Mouse (Mus musculus) limb, embryonic 10.5 days (tissue): ENCODE results near the gene Ezr. TPM values are rescaled to one million over a fixed set of nuclear protein-coding genes. Genes with fewer than 3 reads are reported as not detected.
"Not testable (repeated sequence)": the region's sequence is repeated elsewhere in the genome, so short reads cannot be mapped to it uniquely, and the experiment has no call there.

Experiments used
- DNase-seq: peaks from one replicate; pipeline ENCODE4 v3.0.0-alpha.2; 2017; ENCODE audit warnings: low spot score
- H3K27ac ChIP-seq: fragments of 300-500 bp; sonication (generic); 2 replicates; pipeline ENCODE4 v1.5.1; 2016; ENCODE audit warnings: mild to moderate bottlenecking
- H3K27me3 ChIP-seq: fragments of 300-500 bp; sonication (generic); 2 replicates; pipeline ENCODE4 v1.6.1; 2016; ENCODE audit warnings: low read depth, mild to moderate bottlenecking; ENCODE audit not compliant: poor library complexity, severe bottlenecking
- H3K36me3 ChIP-seq: fragments of 300-500 bp; sonication (generic); 2 replicates; pipeline ENCODE4 v1.6.1; 2016; ENCODE audit warnings: mild to moderate bottlenecking, moderate library complexity
- H3K4me1 ChIP-seq: fragments of 300-500 bp; sonication (generic); 2 replicates; pipeline ENCODE4 v1.6.1; 2016
- H3K4me3 ChIP-seq: fragments of 300-500 bp; sonication (generic); 2 replicates; pipeline ENCODE4 v1.5.1; 2016; ENCODE audit warnings: mild to moderate bottlenecking, moderate library complexity
- H3K9me3 ChIP-seq: fragments of 300-500 bp; sonication (generic); replicated peaks from 2 replicates; pipeline ENCODE4 v1.6.1; 2016; ENCODE audit warnings: mild to moderate bottlenecking
- WGBS: fragments of 180-500 bp; shearing (Covaris S2); methylation state at CpG from one replicate; pipeline ENCODE4 v1.1.7; 2016; 5-methylcytosine and 5-hydroxymethylcytosine counted together
- polyA plus RNA-seq: library from polyadenylated mRNA; unstranded; fragments of >200 nt; fragmentation: Nextera tagmentation; extraction: Ambion mirVana; gene quantifications from 2 replicates; pipeline ENCODE4 v1.2.1, GENCODE M21; 2016

The Ezr gene
- polyA plus RNA-seq, 1 experiment from 2014 or later: 26.2 TPM

DNA sequence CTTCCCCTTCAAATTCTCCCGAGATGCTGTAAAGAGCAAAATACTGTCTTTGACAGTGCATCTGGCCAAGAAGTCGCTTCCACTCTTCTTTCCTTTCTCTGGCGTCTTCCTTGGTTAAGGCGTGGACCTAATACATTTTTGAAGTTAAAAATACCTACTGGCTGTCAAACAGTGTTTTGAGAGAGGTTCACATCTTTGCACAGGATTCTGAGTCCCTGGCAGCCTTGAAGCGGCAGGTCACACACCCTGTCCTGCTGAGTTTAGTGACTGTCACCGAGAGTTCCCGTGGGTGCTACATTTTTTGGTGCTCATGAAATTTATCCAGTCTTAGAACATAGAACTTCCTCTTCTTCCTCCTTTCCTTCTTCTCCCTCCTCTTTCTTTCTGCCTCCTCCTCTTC lies 82.5 kb downstream of the Ezr start:
- not testable (repeated sequence) for H3K9me3 ChIP-seq, H3K4me3 ChIP-seq, H3K27ac ChIP-seq, DNase-seq, H3K4me1 ChIP-seq, H3K27me3 ChIP-seq, H3K36me3 ChIP-seq
- WGBS: 76% methylated on average over 4 of the region's 7 CpGs

DNA sequence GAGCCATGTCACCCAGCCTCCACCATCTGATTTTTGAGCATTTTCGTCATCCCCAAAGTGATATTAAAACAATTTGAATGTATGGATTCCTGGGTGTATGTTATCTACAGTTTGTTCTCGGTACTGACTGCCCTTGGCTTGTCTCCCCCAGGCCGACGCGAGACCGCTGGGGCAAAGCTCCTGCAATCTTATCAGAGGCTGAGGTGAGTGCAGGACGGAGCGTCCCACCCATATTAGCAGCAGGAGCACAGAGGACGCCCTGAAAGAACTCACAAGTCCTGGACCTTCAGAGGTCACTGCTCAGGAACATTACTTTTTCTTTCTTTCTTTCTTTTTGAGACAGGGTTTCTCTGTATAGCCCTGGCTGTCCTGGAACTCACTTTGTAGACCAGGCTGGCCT lies 83.1 kb downstream of the Ezr start:
- H3K4me1 ChIP-seq, H3K9me3 ChIP-seq, H3K27ac ChIP-seq, DNase-seq, H3K4me3 ChIP-seq, H3K36me3 ChIP-seq, H3K27me3 ChIP-seq: not testable (repeated sequence)
- 92% methylated on average over 9 of the region's 9 CpGs for WGBS

DNA sequence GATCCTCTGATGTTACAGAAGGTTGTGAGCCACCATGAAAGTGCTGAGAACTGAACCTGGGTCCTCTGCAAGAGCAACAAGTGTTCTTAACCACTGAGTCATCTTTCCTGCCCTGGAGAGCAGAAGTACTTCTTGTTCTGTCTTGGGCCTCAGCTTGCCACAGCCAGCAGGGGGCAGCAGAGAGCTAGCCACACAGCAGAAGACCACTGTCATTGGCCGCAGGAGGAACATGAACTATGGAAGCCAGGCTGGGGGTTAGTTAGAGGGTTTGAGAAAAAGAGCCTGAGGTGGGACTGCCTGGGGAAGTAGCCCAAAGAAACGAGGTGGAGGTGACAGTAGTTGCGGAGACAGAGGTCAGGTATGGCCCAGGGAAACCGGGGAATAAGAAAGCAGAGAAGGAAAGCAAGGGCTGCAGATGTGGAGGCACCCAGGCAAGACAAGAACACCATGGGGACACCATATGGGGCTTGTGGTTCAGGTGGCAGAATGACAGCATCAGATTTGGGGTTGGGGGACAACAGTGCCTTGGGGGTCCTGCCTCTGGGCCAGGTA lies 85.3 kb downstream of the Ezr start:
- not testable (repeated sequence) for H3K4me3 ChIP-seq, H3K9me3 ChIP-seq, H3K36me3 ChIP-seq, H3K4me1 ChIP-seq, DNase-seq, H3K27ac ChIP-seq, H3K27me3 ChIP-seq
- WGBS: 34% methylated on average over 4 of the region's 4 CpGs

DNA sequence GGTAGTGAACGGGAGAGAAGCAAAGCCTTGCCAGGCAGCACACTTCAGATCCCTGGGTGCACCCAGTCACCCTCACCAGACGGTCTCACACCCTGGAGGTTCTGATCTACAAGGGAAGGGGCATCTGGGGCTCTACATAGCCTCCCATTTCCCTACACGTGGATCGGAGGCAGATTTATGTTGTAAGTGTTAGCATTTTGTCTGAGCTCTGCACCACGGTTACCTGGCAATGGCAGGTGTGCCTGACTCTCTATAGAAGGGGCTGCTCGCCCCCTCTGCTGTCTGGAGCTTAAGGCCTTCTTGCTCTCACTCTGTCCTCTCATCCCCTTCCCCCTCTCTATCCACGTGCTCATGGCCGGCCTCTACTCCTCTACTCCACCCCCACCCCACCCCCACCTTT lies 86.1 kb downstream of the Ezr start:
- not testable (repeated sequence) for H3K4me3 ChIP-seq, DNase-seq, H3K4me1 ChIP-seq, H3K27me3 ChIP-seq, H3K9me3 ChIP-seq, H3K27ac ChIP-seq, H3K36me3 ChIP-seq
- WGBS: 51% methylated on average over 8 of the region's 8 CpGs

DNA sequence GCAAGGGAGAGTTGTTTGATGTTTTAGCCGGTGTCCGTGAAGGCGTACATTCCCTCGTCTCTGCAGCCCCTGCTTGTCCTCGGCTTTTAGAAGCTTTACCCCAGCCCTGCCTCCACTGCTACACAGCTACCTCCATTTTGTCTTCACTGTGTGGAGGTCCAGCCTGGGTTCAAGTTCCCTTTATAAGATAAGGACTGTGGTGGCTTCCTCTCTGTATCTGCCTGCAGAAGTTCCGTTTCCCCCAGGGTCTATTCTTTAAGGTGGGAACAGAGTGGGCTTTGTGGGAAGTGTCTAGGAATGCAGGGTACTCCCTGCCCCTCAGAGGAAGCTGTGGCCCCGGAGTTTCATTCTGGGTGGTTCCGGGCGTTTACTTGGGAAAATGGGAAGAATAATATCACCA lies 86.9 kb downstream of the Ezr start:
- DNase-seq, H3K9me3 ChIP-seq, H3K4me3 ChIP-seq, H3K4me1 ChIP-seq, H3K36me3 ChIP-seq, H3K27me3 ChIP-seq, H3K27ac ChIP-seq: not testable (repeated sequence)
- 80% methylated on average over 9 of the region's 9 CpGs for WGBS

DNA sequence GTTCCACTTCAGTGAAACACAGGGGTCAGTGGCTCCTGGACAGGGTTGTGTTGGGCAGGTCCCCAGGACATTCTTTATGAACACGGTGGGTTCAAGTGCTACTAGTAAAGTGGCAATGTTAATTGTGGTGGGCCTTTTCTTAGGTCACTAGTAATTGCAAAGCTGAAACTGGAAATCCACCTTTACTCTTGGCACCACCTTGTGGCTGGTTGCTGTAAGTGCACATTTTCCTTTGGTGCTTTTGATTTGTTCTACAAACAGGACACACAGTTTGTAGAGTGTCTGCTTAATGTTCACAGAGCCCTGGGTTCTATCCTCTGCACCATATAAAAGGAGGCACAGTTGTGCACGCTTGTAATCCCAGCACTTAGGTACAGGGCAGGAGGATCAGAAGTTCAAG lies 91.0 kb downstream of the Ezr start:
- not testable (repeated sequence) for H3K27me3 ChIP-seq, H3K27ac ChIP-seq, H3K4me1 ChIP-seq, H3K36me3 ChIP-seq, H3K9me3 ChIP-seq, H3K4me3 ChIP-seq
- peak; percentile 47 for DNase-seq
- 19% methylated on average over 2 of the region's 2 CpGs for WGBS

DNA sequence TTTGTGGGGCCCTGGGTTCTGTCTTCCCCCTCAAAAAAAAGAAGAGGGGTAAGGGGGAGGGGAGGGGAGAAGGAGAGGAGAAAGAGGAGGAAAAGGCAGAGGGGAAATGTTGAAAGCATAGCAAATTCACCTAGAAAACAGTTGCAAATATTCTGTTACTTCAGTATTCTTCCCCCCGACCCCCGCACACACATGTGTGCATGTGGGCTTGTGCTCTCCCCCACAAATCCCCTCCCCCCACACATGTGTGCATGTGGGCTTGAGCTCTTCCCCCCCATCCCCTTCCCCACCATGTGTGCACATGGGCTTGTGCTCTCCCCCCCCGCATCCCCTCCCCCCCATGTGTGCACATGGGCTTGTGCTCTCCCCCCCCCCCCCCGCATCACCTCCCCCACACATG lies 93.2 kb downstream of the Ezr start:
- 89% methylated on average over 3 of the region's 4 CpGs for WGBS
- not testable (repeated sequence) for H3K27me3 ChIP-seq, H3K9me3 ChIP-seq, H3K36me3 ChIP-seq, H3K27ac ChIP-seq, DNase-seq, H3K4me1 ChIP-seq, H3K4me3 ChIP-seq

Other genes starting within 250 kb of the Ezr start
- gene Dynlt1c, start 181.1 kb downstream of the Ezr start, polyA plus RNA-seq: 36.8 and 39.2 TPM in 2 replicates
- gene Dynlt1f, start 126.9 kb downstream of the Ezr start, polyA plus RNA-seq: 301 and 330 TPM in 2 replicates
- gene Sytl3, start 123.7 kb downstream of the Ezr start, polyA plus RNA-seq: 0.14 TPM in 1 of 2 replicates, not detected in the other
- 23.8 and 32.1 TPM in 2 replicates for gene Rsph3b, start 165.9 kb upstream of the Ezr start, polyA plus RNA-seq
- 54.8 and 59.2 TPM in 2 replicates for gene Tagap1, start 178.4 kb upstream of the Ezr start, polyA plus RNA-seq
- 175 and 183 TPM in 2 replicates for gene Rnaset2b, start 187.8 kb upstream of the Ezr start, polyA plus RNA-seq
- 0.30 and 0.45 TPM in 2 replicates for gene Gm49721, start 196.1 kb upstream of the Ezr start, polyA plus RNA-seq
- gene Gm1604a, start 242.8 kb upstream of the Ezr start, polyA plus RNA-seq: not detected in 2 replicates